Mouse (Mus musculus) right cerebral cortex, adult 2 months (tissue): ENCODE results near the gene Ighmbp2.

Experiments
- DNase-seq, 2 experiments: peaks; one replicate each; pipeline ENCODE4 v3.0.0; 2021 to 2022; ENCODE audit warnings: low spot score in 2 of 2

Ighmbp2 gene

DNA sequence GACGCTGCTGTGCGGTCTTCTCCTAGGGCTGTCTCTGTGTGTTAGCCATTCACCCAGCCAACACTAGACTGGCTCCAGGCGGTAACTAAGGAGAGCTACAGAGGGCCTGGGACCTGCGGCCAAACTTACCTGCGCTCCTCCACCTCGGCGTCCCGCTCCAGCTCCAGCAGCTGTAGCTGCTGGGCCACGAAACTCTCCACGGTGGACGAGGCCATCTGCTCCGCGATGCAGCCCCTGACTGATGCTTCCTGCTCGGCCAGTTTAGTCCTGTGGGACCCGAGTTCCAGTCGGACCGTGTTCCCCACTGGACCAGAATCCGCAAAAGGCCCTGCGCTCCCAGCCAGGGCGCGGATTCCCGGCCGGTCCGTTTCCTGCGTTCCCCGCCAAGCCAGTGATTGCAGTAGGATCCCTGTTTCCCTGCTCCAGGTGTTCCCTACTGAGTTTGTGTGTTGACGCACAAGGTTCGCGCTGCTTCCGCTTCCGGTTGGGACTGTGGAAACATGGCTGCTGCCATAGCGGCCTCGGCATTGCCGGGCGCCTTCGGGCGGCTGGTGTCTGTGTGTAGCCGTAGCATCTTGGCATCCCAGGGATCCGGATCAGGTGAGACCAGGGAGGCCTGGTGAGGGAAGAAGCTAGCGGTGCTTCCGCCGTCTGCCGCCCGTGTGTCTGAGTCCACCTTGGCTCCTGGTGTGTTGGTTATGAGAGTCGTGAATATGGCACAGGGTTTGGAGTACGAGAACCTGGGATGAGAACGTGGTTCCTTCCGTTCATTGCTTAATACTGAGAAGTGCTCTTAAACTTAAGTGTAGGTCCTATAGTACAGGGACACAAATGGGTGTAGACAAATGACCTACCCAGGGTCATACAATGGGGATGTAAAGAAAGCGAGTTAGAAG lies at the start of gene Ighmbp2, which contains the start of gene Mrpl21:
Gene Ighmbp2, minus strand, starts transcription at position 446 of the 896 bp plus-strand sequence.
Gene Mrpl21, plus strand, starts transcription at position 330 of the 896 bp plus-strand sequence.
- DNase-seq, result peak; percentile 93 to 94

DNA sequence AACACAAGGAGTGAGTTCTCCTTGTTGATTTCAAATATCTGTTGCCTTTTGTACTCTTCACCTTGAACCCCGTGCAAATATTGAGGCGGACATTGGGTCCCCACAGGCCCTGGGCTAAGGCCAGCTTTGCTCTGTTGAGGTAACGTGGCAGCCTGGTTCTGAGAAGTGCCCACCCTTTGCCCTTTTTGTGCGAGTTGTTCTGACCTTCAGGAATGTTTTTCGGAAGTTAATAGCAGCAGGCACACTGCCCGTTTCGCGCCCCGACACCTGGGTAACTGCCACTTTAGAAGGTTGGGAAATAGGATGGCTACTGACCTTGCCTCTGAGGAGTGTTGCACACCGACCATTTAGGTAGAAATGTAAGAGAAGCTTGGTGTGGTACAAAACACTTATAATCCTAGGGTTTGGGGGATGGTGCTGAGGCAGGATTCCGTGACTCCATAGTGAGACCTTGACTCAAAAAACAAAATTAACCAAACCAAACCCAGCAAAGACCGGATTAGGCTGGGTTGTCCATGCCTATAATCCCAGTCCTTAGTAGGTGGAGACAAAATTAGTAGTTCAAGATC lies 43.7 kb upstream of the Ighmbp2 start:
- DNase-seq, result no peak

DNA sequence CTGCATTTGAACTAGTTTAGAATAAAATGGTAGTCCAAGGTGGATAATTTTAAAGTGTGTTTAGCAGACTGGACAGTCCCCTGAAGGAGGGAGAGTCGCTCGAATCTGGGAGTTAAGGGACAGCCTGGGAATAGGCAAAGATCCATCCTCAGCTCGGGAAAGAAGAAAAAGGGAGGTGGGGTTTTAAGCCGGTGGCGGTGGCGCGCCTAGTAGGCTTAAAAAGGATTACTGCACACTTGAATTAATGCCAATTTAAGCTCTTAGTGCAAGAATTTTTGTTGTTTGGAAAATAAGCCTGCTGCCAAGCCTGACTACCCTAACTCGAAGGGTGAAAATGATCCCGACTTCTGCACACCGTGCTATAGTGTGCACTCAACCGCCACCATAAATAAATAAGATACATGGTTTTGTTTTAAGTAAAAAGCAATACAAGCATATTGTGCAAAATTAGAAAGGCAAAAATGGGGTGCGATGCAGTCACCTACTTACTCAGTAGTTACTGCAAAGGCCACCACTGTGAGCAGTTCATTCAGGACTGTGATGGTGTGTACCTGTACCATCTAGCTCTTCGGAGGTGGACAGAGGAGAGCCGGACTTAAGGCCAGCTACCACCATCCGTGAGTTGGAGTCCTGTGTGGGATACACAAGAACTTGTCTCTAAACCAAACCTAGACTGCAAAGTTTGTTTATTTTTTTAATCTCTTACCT lies 43.1 kb upstream of the Ighmbp2 start:
- no peak for DNase-seq

DNA sequence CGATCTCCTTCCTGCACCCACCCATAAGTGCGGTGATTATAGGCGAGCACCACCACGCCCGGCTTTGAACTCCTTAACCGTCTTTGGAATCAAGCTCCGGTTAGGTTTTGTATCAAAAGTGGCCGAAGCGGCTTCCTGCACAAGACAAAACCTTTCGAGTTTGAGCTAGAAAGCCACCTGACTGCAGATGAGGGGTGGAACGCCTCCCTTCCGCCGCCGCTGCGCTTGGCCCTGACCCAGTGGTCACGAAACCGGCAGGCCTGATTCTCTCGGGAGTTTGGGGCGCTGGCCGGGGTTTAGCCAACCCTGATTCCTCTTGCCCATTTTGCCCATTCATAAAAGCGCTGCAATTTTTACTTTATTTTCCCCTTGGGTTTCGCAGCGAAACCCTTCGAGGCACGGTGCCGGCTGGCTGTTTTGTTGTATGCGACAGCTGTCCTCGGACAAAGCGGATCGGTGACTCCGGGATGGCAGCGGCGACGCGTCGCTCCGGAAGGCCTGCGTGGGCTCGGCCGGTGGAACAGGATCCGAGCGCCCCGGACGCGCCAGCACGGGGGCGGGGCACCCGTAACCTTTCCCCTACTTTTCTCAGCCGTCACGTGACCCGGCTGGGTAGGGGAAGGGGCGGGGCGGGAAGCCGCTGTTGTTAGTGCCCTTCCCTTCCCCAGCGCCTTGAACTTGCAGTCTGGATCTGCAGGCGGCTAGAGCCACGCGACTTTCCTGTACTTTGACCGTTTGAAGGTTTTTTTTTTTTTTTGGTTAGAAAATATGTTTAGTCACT lies 42.3 kb upstream of the Ighmbp2 start:
- DNase-seq, result peak; percentile 53 to 64

DNA sequence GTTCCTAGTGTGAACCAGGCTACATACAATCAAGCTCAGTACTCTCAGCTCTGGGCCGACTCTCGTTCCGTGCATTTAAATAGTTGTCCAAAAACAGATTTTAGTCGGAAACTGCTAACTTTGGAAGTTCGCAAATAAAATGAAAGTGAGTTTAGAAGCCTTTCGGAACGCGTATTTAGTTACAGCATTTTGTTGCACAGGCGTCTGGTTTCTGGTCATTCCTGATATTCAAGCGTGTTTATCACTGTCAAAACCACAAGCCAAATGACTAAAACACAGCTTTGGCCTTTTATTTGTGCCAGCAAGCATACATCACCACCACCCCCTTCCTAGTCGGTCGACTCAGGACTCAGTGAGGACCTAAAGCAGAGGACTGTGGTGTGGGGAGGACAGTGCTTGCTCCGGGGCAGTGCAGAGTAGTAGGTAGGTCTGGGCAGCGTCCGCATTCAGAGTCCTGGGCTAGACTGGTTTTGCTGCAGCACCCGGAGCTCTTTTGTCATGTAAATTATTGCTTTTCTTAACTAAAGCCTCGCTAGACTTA lies 41.5 kb upstream of the Ighmbp2 start:
- DNase-seq, result peak in 1 of 2 experiments; percentile 36

DNA sequence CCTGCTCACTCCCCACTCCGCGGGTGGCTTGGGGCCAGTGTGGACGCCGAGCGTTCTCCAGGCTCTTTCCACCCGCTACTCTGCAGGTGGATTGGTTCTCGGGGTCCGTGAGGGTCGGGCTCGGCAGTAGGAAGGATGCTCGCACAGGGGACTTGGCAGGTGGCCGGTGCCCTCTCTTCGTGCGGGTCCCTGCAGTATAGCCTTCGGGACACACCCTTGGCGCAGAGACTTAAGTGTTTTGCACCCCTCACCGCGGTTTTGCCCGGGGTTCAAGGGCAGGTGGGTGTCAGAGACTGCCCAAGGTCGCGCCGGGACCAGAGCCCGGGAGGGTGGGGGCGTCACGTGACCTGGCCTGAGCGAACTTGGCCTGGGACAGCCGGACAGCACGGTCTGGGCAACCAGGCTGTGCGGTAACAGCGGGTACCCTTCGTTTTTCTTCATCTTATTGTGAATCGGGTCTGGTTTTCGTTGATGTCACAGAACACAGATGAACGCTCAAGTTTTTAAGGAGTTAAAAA lies 41.0 kb upstream of the Ighmbp2 start:
- peak in 1 of 2 experiments; percentile 15 for DNase-seq

DNA sequence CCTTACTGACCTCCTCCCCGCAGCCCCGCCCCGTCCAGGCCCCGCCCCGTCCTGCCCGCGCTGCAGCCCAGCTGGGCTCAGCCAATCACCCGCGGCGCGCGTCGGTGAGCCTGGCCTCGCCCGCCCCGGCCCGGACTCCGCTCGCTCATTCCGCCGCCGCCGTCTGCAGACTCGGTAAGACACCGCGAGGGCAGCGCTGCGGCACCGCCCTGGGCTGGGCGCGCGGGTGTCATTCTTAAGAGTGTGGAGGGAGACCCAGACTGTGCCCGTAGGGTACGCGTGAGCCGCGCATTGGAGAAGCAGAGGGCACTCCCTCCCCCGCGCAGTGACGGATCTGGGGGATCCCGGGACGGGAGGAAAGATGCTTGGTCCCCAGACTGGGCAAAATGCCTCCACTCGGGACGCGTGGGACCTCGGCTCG lies 40.4 kb upstream of the Ighmbp2 start:
- DNase-seq, result peak; percentile 43 to 57

DNA sequence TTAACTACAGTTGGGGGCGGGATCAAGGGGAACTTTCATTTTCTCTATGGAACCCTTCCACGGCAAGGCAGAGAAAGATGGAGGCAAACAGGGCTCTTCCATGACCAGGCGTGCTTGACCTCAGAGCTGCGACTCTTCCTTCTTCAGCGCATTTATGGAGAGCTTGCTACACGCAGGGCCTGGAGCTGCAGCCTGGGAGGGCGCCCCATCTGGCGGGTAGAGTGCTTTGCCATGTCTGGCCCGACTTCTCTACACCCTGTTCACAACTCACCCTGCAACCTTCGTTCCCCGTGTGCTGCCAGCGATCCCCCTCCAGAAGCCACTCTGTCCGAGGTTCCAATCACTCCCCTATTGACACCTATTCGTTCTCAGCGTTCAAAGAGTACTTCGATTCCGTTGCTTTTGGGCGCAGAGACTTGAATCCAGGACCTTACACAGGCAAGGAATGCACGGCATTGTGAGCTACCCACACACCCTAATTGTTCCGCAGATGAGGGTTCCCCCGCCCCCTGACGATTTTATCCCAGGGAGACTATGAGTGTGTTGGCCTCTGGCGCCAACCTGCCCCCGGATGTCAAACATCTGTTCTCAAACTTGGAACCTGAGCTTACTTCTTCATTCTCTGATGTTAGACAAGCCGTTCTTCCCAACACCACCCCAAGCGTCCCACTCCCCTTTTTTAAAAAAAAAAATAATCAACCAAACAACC lies 39.6 kb upstream of the Ighmbp2 start, which contains the start of gene Cpt1a:
Gene Cpt1a, plus strand, starts transcription at position 74 of the 709 bp plus-strand sequence.
- peak in 1 of 2 experiments; percentile 18 for DNase-seq

DNA sequence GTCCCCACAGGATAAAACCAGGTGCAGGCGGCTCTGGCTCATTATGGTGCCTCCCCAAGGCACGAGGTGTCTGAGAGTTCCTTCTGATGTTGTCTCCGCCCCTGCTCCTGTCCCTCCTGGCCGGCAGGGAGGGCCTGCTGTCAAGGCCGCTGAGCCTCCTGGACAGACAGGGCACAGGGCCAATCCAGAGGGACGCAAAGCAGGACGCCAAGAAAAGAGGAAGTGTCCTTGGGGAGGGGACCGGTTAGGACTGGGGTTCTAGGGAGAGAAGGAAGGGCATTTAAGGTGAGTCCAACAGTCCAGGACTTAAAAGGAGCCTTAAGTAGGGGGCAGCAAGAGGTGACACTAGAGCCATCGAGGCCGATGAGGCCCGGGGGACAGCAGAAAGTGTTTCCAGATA lies 38.8 kb upstream of the Ighmbp2 start:
- DNase-seq, result no peak

DNA sequence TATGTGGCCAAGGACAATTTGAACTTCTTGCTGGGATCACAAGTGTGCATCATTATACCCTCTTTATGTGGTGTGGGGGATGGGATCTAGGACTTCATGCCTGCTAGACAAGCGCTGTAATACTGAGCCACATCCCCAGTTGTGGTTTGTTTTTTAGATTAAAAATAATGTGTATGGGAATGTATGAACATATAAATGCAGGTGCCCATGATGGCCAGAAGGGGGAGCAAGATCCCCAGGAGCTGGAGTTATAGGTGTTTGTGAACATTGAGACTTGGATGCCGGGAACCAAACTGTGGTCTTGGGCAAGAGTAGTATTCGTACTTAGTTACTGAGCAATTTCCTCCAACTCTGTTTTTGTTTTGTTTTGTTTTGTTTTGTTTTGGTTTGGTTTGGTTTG lies 38.0 kb upstream of the Ighmbp2 start:
- DNase-seq, result no peak

DNA sequence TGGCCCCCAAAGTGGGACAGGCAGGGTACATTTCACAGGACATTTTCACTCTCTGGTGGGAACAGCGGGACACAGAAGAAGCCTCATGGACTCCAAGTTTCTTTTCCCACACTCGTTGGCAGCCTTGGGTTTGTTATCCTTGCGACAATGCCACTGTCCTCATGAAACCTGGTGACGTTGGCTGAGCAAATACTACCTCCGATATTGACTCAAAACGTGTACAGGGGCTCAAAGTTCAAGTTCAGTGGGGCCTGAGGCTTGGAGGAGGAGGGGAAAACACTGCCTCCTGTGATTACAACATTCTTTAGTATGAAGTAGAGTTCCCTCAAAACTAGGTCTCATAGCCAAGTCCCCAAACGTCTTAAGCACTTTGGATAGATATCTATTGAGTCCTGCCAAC lies 37.3 kb upstream of the Ighmbp2 start:
- no peak for DNase-seq

DNA sequence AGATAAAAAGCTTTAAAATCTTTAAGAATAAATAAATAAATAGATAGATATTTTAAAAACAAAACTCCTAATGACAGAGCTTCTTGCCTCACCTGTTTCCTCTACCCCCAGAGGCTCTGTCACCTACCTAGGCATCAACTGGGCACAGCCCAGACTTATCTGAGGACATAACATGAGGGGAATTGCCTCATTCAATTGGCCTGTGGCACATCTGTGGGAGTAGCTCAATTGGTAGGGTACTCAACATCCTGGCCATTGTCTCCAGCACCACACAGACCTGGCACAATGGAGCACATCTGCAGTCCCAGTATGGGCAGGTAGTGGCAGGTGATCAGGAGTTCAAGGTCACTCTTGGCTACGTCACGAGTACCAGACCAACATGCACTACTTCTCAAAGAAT lies 36.5 kb upstream of the Ighmbp2 start:
- no peak for DNase-seq

DNA sequence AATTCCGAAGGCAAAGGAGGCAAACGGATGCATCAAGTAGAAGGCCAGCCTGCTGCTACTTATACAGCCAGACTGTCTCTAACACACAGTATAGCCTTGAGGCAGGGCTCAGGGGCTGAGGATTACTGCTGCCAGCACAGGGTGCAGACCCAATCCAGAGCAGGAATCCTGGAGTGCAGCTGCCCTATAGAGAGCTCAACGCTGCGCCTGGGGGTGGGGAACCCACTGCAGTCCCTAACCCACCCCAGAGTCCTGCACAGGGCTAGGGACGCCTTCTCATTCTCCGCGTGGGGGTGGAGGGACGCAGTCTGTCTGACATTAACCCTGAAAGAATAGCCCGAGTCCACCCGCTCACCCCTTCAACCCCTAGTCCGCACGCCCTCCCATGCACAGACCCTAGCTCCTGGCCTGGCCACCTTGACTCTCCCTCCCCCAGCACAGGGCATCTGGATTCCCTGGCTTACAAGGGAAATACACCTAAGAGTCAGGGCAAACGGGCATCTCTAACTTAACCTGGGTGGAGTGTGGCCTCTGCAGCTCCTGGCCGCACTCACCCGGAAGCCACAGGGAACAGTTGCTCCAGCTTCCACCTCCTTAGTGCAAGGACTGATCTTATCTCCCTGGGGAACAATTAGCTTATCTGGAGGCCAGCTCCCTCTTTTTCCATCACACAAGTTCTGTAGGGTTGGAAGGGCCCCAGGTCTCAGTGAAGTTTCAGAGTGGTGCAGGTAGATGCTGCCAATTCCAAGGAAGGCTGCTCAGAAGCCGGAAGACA lies 24.5 kb upstream of the Ighmbp2 start:
- DNase-seq, result no peak

DNA sequence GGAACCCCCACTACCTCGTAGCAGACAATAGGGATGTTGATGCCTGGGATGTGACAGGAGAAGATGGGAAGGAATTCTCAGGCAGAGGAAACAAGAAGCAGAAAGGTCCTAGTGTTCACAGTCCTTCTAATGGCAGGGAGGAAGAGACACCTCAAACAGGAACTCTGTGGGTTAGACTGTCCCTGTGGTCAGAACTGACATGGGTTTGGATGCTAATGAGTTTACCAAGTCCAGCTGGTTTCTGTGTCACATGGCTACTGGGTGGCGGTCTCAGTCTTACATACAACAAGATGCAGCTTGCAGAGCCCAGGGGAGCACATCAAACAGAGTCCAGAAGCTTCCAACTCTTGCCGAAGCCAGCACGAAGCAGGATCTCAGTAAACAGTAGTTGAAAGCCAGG lies 21.2 kb upstream of the Ighmbp2 start:
- no peak for DNase-seq

DNA sequence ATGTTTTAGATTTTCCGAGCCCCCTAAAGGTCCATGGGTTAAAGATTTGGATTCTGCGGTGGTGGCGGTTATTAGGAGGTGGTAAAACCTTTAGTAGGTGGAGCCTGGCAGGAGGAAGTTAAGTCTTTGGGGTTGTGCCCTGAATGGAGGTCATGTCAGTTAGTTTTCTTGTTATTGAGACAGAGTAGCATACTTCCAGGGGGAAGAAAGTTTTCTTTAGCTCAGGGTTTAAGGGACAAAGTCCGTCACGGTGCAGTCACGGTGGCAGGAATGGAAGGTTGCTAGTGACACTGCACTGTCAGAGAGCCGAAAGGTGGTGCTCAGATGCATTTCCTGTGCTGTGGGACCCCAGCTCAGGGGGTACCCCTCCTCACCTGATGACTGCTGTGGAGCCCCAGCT lies 15.0 kb upstream of the Ighmbp2 start:
- DNase-seq, result no peak

DNA sequence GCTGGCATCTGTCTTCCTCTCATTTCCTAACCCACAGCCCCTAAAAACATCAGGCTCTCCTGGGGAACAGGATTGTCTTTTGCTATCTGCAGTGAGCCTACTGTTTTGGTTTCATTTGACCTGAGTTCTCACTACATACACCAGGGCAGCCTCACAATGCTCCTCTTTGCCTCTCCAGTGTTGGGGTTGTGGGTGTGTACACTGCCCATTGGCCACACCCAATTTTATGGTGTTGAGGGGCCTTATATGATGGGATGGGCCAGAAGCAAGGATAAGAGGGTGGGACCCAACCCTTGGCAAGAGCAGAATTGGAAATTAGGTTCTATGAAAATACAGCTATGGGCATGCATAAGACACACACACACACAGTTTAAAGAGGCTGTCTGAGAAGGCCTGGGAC lies 14.2 kb upstream of the Ighmbp2 start:
- DNase-seq, result no peak

DNA sequence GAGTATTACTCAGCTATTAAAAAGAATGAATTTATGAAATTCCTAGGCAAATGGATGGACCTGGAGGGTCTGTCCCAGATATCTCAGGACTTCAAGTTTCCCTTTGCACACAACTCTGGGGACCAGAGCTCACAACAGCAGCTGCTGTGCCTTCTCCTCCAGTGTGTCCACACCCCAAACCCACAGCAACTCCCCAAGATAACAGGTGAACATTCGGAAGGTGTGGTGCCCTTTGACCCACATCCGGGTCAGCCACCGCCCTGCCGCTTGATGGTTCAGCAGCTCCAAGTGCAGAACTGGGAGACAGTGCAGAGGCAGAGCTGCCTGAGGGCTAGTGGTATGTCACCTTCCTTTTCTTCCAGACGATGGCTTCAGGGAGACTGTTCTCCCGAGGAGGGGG lies 12.4 kb upstream of the Ighmbp2 start:
- no peak for DNase-seq

DNA sequence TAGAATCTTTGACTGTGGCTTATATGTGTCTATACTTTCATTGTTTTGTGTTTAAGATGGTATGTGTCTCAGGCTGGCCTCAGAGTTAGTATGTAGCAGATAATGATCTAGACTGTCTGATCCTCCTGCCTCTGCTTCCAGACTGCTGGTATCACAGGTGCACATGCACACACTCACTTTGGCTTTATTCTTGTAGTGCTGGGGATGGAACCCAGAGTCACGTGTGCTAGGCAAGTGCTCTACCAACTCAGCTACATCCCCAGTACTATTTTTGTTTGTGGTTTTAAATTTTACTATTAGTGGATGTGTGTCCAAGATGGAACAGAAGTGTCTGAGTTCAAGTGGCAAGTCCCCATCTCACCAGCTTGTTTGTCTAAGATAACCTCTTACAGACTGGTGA lies 10.2 kb upstream of the Ighmbp2 start:
- no peak for DNase-seq

DNA sequence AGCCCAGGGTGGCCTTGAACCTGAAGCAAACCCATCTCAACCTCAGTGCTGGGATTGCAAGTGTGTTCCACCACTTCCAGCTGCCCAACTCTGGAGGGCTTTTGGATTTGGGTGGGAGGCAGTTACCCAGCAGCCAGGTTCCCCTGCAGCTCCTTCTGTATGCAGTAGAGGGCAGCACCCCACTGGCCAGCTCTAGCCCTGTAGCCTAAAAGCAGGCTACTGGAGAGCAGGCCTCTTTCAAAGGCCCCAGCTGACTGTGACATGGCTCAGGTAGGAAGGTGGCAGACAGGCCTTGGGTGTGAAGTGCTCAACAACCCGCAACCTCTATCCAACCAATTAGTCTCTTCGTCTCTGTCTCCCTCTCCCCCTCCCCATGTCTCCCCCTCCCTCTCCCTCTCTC lies 9.2 kb upstream of the Ighmbp2 start:
- DNase-seq, result peak; percentile 57 to 65

DNA sequence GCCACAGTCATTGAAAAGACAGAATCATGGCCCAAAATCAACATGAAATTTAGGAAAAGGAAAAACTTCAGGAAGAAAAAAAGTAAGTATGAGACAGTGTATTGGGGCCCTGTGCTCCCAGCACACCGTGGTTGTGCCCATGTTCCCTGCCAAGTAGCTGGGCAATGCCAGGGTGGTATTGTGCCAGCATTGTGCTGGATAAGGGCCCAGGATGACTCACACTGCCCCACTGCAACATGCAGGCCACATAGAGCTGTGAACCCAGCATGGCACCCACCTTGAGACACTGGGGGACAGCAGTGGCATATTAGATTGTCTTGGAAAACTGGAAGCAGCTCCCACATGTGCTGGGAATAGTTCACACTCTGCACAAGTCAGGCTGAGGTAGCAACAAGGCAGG lies 6.2 kb upstream of the Ighmbp2 start:
- DNase-seq, result no peak
